Mouse (Mus musculus) spleen, adult 2 months (tissue): Measurements from ENCODE around the gene B4galt7.

Experiments used
- CTCF ChIP-seq: fragments of 200-500 bp; IDR thresholded peaks from 2 replicates; pipeline ENCODE4 v1.5.1; 2011; ENCODE audit warnings: mild to moderate bottlenecking, inconsistent platforms; ENCODE audit not compliant: insufficient read depth, insufficient read length, insufficient replicate concordance; ENCODE audit errors: extremely low read depth
- POLR2A ChIP-seq: fragments of 200-500 bp; IDR thresholded peaks from 2 replicates; pipeline ENCODE4 v1.6.1; 2011; ENCODE audit warnings: low read depth, low read length, inconsistent platforms

DNA sequence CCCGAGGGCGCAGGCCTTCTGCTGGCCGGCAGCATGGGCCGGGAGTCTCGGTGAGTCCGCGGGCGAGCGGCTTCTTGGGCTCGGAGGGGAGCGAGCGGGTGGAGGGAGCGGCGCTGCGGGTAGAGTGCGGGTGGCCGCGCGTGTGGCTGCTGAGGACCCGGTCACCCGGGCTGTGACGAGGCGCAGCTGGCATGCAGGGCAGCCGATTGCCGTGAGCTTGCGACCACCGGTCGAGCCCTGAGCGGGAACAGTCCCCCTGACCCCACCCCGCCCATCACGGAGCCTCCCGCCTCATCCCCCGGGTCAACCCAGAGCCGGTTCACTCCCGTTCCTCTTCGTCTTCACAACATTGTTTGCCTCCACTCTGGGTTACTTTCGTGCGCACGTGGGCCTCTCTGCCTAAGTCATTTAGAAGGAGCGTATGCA lies 35.5 kb downstream of the B4galt7 start:
- TF ChIP-seq POLR2A, result no peak
- TF ChIP-seq CTCF, result no peak
